Mouse (Mus musculus) splenic B cell, adult 2 months (primary cell): ENCODE measurements around the gene Timm50.

Source experiments
- DNase-seq: peaks from one replicate; pipeline ENCODE4 v3.0.0-alpha.2; 2011; ENCODE audit warnings: low read depth, low spot score
- H3K27me3 ChIP-seq: 2 replicates; pipeline ENCODE4 v1.6.1; 2012; ENCODE audit warnings: mild to moderate bottlenecking, low read length, moderate library complexity, mixed read lengths; ENCODE audit not compliant: control insufficient read depth, poor library complexity, insufficient read depth, severe bottlenecking
- H3K36me3 ChIP-seq: 2 replicates; pipeline ENCODE4 v1.6.1; 2012; ENCODE audit warnings: mild to moderate bottlenecking, low read length, moderate library complexity, mixed read lengths; ENCODE audit not compliant: control insufficient read depth, poor library complexity, insufficient read depth, severe bottlenecking

Timm50 gene

DNA sequence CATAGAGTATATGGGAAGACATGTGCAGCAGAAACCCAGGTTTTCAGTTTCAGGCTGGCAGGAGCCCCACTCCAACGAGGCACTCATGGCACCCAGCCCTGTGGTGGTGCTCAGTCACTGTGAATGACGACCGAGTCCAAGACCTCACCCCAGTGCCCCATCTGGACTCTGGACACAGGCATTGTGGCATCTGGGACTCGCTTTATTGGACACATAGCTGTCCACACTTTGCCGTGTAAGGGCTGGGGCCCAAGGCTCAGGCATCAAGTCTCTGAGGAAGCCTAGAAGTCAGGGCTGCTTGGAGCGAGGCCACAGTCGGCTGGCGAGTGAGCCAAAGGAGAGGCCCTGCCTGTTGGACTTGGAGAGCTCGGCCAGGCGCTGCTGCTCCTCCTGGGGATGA is 6.2 kb downstream of the Timm50 start:
- H3K36me3 ChIP-seq, result peaks cover 4% of the 10 kb centered on the region; the same call in 1 of the 2 replicates
- no peak for DNase-seq
- H3K27me3 ChIP-seq, result no peaks in the 10 kb centered on the region; the same call in 1 of the 2 replicates

GRCm38 (mm10) chr7:28301616-28302433 is 10.0 kb downstream of the Timm50 start, which contains the start of gene Dll3:
TSS of gene Dll3 (minus strand) at chr7:28302238.
- DNase-seq, result peak; percentile 59
- Histone ChIP-seq H3K36me3 (peaks cover 2% of the 10 kb centered on the region; the same call in 1 of the 2 replicates), H3K27me3 (no peaks in the 10 kb centered on the region; the same call in 1 of the 2 replicates)

GRCm38 (mm10) chr7:28298837-28299625 is 12.8 kb downstream of the Timm50 start:
- peaks cover 2% of the 10 kb centered on the region; the same call in 1 of the 2 replicates for H3K27me3 ChIP-seq
- no peaks in the 10 kb centered on the region for H3K36me3 ChIP-seq
- peak; percentile 61 for DNase-seq

GRCm38 (mm10) chr7:28294481-28294880 is 17.4 kb downstream of the Timm50 start:
- Histone ChIP-seq H3K36me3 (no peaks in the 10 kb centered on the region), H3K27me3 (peaks cover 2% of the 10 kb centered on the region)
- peak; percentile 44 for DNase-seq

GRCm38 (mm10) chr7:28290638-28291590 is 21.0 kb downstream of the Timm50 start, which contains the start of gene Selenov:
TSS of gene Selenov (minus strand) at chr7:28291186.
- no peak for DNase-seq

DNA sequence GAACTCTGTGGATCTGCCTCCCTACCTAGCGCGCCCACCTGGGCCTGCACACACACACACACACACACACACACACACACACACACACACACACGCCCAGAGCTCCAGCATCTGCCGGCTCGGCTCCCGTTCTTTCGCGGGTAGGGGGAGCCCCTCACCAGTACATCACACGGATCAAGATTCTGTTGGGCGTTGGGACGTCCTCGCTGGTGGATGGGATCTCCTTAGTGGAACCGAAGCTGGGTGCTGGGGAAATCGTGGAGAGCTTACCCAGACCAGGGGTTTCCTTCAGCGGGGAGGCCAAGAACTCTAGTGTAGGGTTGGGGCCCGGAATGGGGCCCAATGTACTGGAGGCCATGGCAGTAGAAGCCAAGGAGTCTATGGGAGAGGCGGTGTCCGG is 21.7 kb downstream of the Timm50 start:
- no peaks in the 10 kb centered on the region for H3K36me3 ChIP-seq
- DNase-seq, result no peak
- peaks cover 2% of the 10 kb centered on the region for H3K27me3 ChIP-seq

More at GRCm38 (mm10) chr7:28290638-28291590, 21.0 kb downstream of the Timm50 start, which contains the start of gene Selenov:
- peaks cover 2% of the 10 kb centered on the region for H3K27me3 ChIP-seq
- no peaks in the 10 kb centered on the region for H3K36me3 ChIP-seq

DNA sequence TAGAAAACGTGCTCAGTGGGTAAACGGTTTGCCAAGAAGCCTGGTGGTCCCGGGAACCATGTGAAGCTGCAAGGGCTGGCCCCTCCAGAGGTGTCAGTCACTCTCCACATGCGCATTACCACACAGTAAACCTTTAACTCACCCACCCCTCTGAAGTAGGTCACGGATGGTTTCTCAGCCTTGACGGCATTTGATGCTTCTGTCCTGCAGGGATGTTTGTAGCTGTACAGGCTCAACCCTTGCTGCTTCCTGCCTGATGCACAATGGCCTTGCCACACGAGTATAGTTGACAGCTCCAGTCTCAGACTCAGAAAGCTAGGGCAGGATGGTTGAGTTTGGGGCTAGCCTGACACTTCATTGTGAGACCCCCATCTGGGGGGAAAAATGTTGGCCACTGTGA is 31.2 kb downstream of the Timm50 start:
- H3K27me3 ChIP-seq, result no peaks in the 10 kb centered on the region
- DNase-seq, result no peak
- H3K36me3 ChIP-seq, result no peaks in the 10 kb centered on the region

DNA sequence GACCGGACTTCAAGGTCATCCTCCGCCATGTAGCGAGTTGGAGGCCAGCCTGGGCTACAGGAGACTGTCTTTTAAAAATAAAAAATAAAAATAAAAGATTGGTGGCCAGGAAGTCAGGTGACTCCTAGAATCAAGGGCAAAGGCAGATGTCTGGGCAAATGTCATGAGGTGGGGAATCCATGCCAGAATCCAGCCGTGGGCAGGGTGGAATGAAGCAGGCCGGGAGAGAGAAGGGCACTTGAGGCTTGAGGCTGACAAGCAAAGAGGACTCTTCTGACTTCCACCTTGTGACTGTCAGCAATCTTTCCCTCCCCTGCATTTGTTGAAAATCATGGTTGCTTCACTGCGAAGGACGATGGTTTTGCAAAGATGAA is 33.6 kb downstream of the Timm50 start:
- no peaks in the 10 kb centered on the region for H3K27me3 ChIP-seq
- no peak for DNase-seq
- H3K36me3 ChIP-seq, result no peaks in the 10 kb centered on the region

GRCm38 (mm10) chr7:28277615-28278278 is 34.1 kb downstream of the Timm50 start, which contains the start of gene Eid2b:
TSS of gene Eid2b (plus strand) at chr7:28277739.
- Histone ChIP-seq H3K27me3 (no peaks in the 10 kb centered on the region), H3K36me3 (no peaks in the 10 kb centered on the region)
- peak; percentile 96 for DNase-seq

- Histone ChIP-seq H3K36me3 (no peaks in the 10 kb centered on the region), H3K27me3 (no peaks in the 10 kb centered on the region)
- DNase-seq, result no peak
Measured at GRCm38 (mm10) chr7:28277237-28277614, 34.6 kb downstream of the Timm50 start.

DNA sequence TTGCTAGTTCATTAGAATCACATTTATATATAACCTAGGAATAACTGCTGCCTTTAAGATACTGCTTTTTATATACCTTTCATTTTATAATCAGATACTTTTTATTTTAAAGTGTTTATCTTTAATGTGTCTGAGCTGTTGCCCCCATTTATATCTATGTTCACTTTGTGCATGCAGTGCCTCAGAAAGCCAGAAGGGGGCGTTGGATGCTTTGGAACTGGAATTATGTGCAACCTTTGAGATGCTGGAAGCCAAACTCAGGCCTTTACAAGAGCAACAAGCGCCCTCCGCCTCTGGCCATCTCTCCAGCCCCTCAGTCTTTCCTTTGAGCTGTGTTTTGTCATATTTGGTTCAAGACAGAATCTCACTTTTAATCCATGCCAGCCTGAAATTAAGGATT is 40.1 kb downstream of the Timm50 start:
- DNase-seq, result no peak
- Histone ChIP-seq H3K27me3 (no peaks in the 10 kb centered on the region; the same call in 1 of the 2 replicates), H3K36me3 (no peaks in the 10 kb centered on the region)

DNA sequence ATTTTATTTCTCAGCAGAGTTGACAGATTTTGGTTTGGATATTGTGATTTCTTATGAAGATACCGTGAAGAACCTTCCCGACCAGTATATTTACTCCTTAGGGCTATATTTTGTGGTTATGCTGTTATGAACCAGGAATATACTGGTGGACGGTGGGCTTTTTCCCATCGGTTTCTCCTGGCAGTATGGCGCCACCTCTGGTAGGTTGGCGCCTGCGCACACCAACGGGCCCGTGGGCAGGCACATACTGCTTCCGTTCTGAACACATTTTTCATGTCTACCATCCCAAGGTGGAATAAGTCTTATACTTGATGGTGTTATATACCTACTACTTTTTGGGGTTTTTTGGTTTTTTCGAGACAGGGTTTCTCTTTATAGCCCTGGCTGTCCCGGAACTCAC is 42.5 kb downstream of the Timm50 start:
- no peaks in the 10 kb centered on the region for H3K36me3 ChIP-seq
- DNase-seq, result no peak
- no peaks in the 10 kb centered on the region; the same call in 1 of the 2 replicates for H3K27me3 ChIP-seq

- no peaks in the 10 kb centered on the region; the same call in 1 of the 2 replicates for H3K27me3 ChIP-seq
- H3K36me3 ChIP-seq, result no peaks in the 10 kb centered on the region
- no peak for DNase-seq
Measured at GRCm38 (mm10) chr7:28268576-28268975, 43.3 kb downstream of the Timm50 start.
